Mouse (Mus musculus) kidney, embryonic 16.5 days (tissue): Measurements from ENCODE around the gene Megf11. TPM values are rescaled to one million over a fixed set of nuclear protein-coding genes. Genes with fewer than 3 reads are reported as not detected.
"Not testable (repeated sequence)": the region's sequence is repeated elsewhere in the genome, so short reads cannot be mapped to it uniquely, and the experiment has no call there.

Experiments used
- ATAC-seq: fragments of 200-750 bp; cut with Nextera tagmentation; 2 replicates; pipeline ENCODE4 v1.8.0; 2017; ENCODE audit warnings: moderate TSS enrichment; ENCODE audit not compliant: low FRiP score, low TSS enrichment
- H3K27ac ChIP-seq: fragments of 300-500 bp; sonication (generic); 2 replicates; pipeline ENCODE4 v1.5.1; 2014; ENCODE audit warnings: low read length
- H3K27me3 ChIP-seq: fragments of 300-500 bp; sonication (generic); 2 replicates; pipeline ENCODE4 v1.6.1; 2014; ENCODE audit warnings: low read length, control low read depth, mixed read lengths; ENCODE audit not compliant: insufficient read depth
- H3K36me3 ChIP-seq: fragments of 300-500 bp; sonication (generic); 2 replicates; pipeline ENCODE4 v1.6.1; 2014; ENCODE audit warnings: low read length, control low read depth, mixed read lengths; ENCODE audit not compliant: insufficient read depth
- H3K4me1 ChIP-seq: fragments of 300-500 bp; sonication (generic); 2 replicates; pipeline ENCODE4 v1.6.1; 2014; ENCODE audit warnings: low read length, control low read depth, mixed read lengths; ENCODE audit not compliant: insufficient read depth
- H3K4me2 ChIP-seq: fragments of 300-500 bp; sonication (generic); replicated peaks from 2 replicates; pipeline ENCODE4 v1.6.1; 2014; ENCODE audit warnings: low read depth, low read length
- H3K4me3 ChIP-seq: fragments of 300-500 bp; sonication (generic); 2 replicates; pipeline ENCODE4 v1.5.1; 2014; ENCODE audit warnings: mild to moderate bottlenecking, low read length
- H3K9ac ChIP-seq: fragments of 300-500 bp; sonication (generic); replicated peaks from 2 replicates; pipeline ENCODE4 v1.6.1; 2014; ENCODE audit warnings: low read length
- H3K9me3 ChIP-seq: fragments of 300-500 bp; sonication (generic); 2 replicates; pipeline ENCODE4 v1.6.1; 2016; ENCODE audit warnings: low read length, control low read depth
- WGBS: fragments of 180-500 bp; shearing (Covaris S2); extraction: QIAGEN DNeasy Blood & Tissue Kit; methylation state at CpG from one replicate; pipeline ENCODE4 v1.1.7; 2014; 5-methylcytosine and 5-hydroxymethylcytosine counted together
- polyA plus RNA-seq: library from polyadenylated mRNA; unstranded; fragments of >200 nt; fragmentation: Nextera tagmentation; extraction: Ambion mirVana; gene quantifications from 2 replicates; pipeline ENCODE4 v1.2.1, GENCODE M21; 2015

Gene Megf11
- polyA plus RNA-seq, 1 experiment from 2014 or later = 4.7 TPM

GRCm38 (mm10) chr9:64731029-64731560 lies 345.7 kb downstream of the Megf11 start:
- Histone ChIP-seq H3K27ac (no peak overlapping the region), H3K4me3 (no peak overlapping the region), H3K9ac (no peak overlapping the region), H3K4me2 (no peak overlapping the region), H3K27me3 (no peaks in the 10 kb centered on the region), H3K9me3 (no peaks in the 10 kb centered on the region), H3K4me1 (peaks cover 16% of the 10 kb centered on the region), H3K36me3 (0 out of 2 replicates have a peak, but pooled peaks cover 5% of the 10 kb centered on the region)
- no peak for ATAC-seq
- 77% methylated on average over 3 of the region's 3 CpGs for WGBS

GRCm38 (mm10) chr9:64734166-64734565 lies 348.7 kb downstream of the Megf11 start:
- peaks cover 16% of the 10 kb centered on the region for H3K4me1 ChIP-seq
- H3K4me3 ChIP-seq = no peak overlapping the region; the same call in 1 of the 2 replicates
- no peaks in the 10 kb centered on the region for H3K36me3 ChIP-seq
- no peaks in the 10 kb centered on the region for H3K9me3 ChIP-seq
- peak overlapping the region; percentile 25 for H3K4me2 ChIP-seq
- ATAC-seq = no peak
- peak overlapping the region; percentile 63; the same call in 1 of the 2 replicates for H3K27ac ChIP-seq
- H3K27me3 ChIP-seq = no peaks in the 10 kb centered on the region
- no peak overlapping the region for H3K9ac ChIP-seq
- 55% methylated on average over 6 of the region's 6 CpGs for WGBS

- not testable (repeated sequence) for H3K27me3 ChIP-seq, H3K9me3 ChIP-seq, H3K27ac ChIP-seq, ATAC-seq, H3K4me3 ChIP-seq, H3K36me3 ChIP-seq, H3K9ac ChIP-seq
- 85% methylated on average over 7 of the region's 7 CpGs for WGBS
- peak overlapping the region; percentile 33; the same call in 1 of the 2 replicates for H3K4me2 ChIP-seq
- peaks cover 15% of the 10 kb centered on the region for H3K4me1 ChIP-seq
Observed at GRCm38 (mm10) chr9:64734992-64735391, 349.6 kb downstream of the Megf11 start.

GRCm38 (mm10) chr9:64736076-64736638 lies 350.7 kb downstream of the Megf11 start:
- no peak for ATAC-seq
- Histone ChIP-seq H3K27ac (peak overlapping the region; percentile 97), H3K4me2 (peak overlapping the region; percentile 68), H3K9me3 (no peaks in the 10 kb centered on the region), H3K27me3 (no peaks in the 10 kb centered on the region), H3K4me3 (peak overlapping the region; percentile 94), H3K4me1 (peaks cover 10% of the 10 kb centered on the region), H3K36me3 (no peaks in the 10 kb centered on the region), H3K9ac (peak overlapping the region; percentile 94)
- 7% methylated on average over 9 of the region's 9 CpGs for WGBS

GRCm38 (mm10) chr9:64736639-64737405 lies 351.4 kb downstream of the Megf11 start:
- Histone ChIP-seq H3K4me3 (peak overlapping the region; percentile 94), H3K27ac (peak overlapping the region; percentile 97), H3K36me3 (no peaks in the 10 kb centered on the region), H3K4me1 (peaks cover 3% of the 10 kb centered on the region; the same call in 1 of the 2 replicates), H3K9ac (peak overlapping the region; percentile 94), H3K4me2 (peak overlapping the region; percentile 68), H3K9me3 (no peaks in the 10 kb centered on the region), H3K27me3 (no peaks in the 10 kb centered on the region)
- ATAC-seq = peak; percentile 80
- under 1% methylated on average over 30 of the region's 35 CpGs for WGBS

- Histone ChIP-seq H3K9ac (peak within 1 kb of the TSS; percentile 94), H3K4me1 (peaks cover 3% of the 10 kb centered on the region; the same call in 1 of the 2 replicates), H3K9me3 (no peaks in the 10 kb centered on the region), H3K4me3 (peak within 1 kb of the TSS; percentile 94), H3K36me3 (no peaks in the 10 kb centered on the region), H3K27ac (peak within 1 kb of the TSS; percentile 97), H3K27me3 (no peaks in the 10 kb centered on the region), H3K4me2 (peak within 1 kb of the TSS; percentile 68)
- peak; percentile 95 for ATAC-seq
- WGBS = under 1% methylated on average over 46 of the region's 61 CpGs
Observed at GRCm38 (mm10) chr9:64737406-64738201, 352.2 kb downstream of the Megf11 start, which contains the start of gene Rab11a. Gene Rab11a, minus strand, starts transcription at chr9:64737758.

GRCm38 (mm10) chr9:64739001-64739400 lies 353.6 kb downstream of the Megf11 start:
- Histone ChIP-seq H3K36me3 (no peaks in the 10 kb centered on the region), H3K9me3 (no peaks in the 10 kb centered on the region), H3K4me1 (peaks cover 3% of the 10 kb centered on the region; the same call in 1 of the 2 replicates), H3K4me2 (no peak overlapping the region), H3K27ac (no peak overlapping the region), H3K27me3 (no peaks in the 10 kb centered on the region), H3K4me3 (no peak overlapping the region), H3K9ac (no peak overlapping the region)
- WGBS = 74% methylated on average over 2 of the region's 2 CpGs
- no peak for ATAC-seq

GRCm38 (mm10) chr9:64742453-64742852 lies 357.0 kb downstream of the Megf11 start:
- Histone ChIP-seq H3K27ac (no peak overlapping the region), H3K36me3 (no peaks in the 10 kb centered on the region), H3K4me2 (no peak overlapping the region), H3K9ac (no peak overlapping the region), H3K4me1 (no peaks in the 10 kb centered on the region), H3K9me3 (no peaks in the 10 kb centered on the region), H3K27me3 (no peaks in the 10 kb centered on the region), H3K4me3 (no peak overlapping the region)
- no peak for ATAC-seq
- WGBS = 32% methylated on average over 1 of the region's 1 CpGs

GRCm38 (mm10) chr9:64747735-64748134 lies 362.3 kb downstream of the Megf11 start:
- H3K36me3 ChIP-seq = no peaks in the 10 kb centered on the region
- no peak overlapping the region for H3K4me2 ChIP-seq
- no peak overlapping the region for H3K4me3 ChIP-seq
- H3K9ac ChIP-seq = no peak overlapping the region
- ATAC-seq = no peak
- no peaks in the 10 kb centered on the region for H3K9me3 ChIP-seq
- no peaks in the 10 kb centered on the region for H3K4me1 ChIP-seq
- WGBS = 84% methylated on average over 4 of the region's 4 CpGs
- no peaks in the 10 kb centered on the region for H3K27me3 ChIP-seq
- no peak overlapping the region for H3K27ac ChIP-seq
